Mouse (Mus musculus) forelimb bud, embryonic 11.5 days (tissue): ENCODE results near the gene Tubgcp6.

Source experiments
- DNase-seq: peaks from one replicate; pipeline ENCODE4 v3.0.0-alpha.2; 2012; ENCODE audit warnings: low read depth, low spot score

Gene Tubgcp6

DNA sequence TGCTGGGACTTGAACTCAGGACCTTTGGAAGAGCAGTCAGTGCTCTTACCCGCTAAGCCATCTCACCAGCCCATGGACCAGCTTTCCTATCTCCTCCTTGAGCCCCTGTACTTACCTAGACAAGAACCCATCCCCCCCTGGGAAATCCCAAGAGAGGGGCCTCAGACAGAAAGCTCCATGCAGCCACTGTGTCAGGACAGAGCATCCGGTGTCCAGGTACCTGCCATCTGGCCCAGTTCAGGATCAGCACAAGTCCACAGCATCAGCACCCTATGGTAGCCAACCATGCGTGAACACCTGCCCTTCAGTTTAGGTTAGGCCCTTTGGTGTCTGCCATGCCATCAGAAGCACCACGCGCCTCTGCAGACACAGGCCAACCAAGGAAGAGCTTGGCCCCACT, 58.0 kb downstream of the Tubgcp6 start:
- no peak for DNase-seq

DNA sequence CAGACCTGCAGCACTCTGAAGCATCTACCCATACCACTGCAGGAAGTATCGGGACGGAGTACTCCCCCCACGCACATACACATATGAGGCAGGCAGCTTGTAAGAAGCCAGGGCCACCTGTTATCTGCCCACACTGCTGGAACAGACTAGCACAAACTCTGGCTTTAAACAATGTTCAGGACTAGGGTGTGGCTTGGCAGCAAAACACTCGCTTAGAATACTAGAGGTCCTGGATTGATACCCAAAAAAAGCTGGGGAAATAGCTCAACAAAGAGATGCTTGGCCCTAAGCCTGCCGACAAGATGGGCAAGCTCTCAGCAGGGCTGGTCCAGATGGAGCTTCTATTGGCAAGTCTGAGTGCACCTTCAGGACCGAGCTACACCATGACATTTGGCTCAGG, 59.4 kb downstream of the Tubgcp6 start:
- DNase-seq = no peak

DNA sequence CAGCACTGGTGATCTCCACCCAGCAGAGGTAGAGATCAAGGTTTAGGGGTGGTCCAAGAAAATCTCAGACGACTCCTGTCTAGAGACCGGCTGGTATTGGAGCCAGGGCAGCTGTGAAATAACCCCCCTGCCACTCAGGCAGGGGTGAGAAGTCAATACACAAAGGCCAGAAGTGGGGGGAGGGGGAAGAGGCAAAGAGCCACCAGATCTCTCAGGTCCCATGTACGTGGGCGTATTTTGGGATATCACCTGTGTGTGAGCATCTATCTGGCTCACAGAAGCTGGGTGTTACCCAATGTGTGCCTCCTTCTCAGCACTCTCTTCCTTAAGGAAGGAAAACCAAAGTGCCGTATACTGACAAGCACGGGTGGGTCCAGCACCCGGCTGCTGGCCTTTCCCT, 59.9 kb downstream of the Tubgcp6 start:
- DNase-seq = no peak

DNA sequence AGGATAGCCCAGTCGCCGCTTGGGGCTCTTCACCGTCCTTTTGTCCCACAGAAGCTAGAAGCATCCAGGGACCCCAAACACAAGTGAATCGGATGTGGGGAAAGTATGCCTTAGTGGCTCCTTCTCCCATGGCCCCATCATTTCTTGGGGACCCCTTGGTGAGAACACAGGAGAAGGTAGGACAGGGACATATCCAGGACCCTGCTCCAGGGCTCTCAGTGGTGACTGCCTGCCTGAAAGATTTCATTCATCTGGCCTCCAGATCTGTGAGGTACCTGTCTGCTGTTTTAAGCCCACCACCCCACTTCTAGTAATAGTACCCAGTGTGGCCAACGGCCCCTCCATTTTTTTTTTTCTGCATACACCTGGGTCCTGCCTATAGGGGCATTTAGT, 60.4 kb downstream of the Tubgcp6 start:
- DNase-seq = no peak

DNA sequence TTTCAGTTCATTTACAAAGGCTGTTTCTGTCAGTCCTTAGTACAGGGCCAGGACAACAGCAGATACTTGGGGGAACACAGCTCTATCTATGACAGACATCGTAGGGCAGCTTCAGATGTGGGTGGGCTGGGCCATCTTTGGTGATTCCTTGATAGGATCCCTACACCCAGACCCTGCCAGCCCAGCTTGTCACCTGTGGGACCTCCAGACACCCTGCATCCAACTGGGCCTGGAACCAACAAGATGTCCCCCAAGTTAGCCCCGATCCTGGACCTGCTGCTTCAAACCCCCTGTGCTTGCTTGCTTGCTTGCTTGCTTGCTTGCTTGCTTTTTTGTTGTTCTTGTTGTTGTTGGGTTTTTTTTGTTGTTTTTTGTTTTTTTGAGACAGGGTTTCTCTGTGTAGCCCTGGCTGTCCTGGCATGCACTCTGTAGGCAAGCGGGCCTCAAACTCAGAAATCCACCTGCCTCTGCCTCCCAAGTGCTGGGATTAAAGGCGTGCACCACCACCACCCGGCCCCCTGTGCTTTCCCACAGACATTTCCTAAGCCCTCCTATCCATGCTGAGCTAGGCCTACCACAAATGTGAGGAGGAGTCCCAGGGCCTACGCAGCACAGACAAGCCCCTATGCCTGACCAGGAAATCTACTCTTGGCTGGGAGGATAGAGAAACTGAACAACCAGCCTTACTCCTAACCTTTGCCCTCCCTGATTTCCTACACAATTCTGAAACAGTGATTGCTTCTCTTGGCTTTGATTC, 61.0 kb downstream of the Tubgcp6 start:
- no peak for DNase-seq

DNA sequence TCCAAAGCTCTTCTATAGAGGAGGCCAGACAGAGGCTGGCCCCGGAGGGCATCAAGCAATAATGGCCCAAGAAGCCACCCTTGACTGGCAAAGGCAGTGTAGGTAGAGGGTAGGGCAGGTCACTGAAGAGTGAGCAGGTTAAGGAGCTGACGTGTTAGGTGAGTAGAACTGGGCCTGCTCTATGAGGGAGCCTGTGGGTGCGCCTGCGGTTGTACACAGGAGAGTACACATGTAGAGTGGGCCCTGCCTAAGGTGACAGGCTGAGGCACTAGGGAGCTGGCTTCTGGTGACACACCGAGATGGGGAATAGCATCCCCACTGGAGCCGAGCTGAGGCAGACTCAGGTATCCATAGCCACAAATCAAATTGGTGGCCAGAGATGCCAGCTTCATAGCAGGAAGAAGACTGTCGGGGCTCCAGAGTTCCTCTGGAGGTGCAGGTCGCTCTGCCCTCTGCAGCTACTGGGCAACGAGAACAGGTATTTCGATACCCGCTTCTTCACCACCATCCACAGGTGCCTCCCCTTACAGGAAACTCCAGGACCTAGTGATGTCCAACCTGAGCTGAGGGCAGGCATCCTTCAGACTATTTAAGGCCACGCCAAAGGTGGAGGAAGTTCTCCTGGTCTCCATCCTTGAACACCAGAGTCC, 62.0 kb downstream of the Tubgcp6 start:
- no peak for DNase-seq

DNA sequence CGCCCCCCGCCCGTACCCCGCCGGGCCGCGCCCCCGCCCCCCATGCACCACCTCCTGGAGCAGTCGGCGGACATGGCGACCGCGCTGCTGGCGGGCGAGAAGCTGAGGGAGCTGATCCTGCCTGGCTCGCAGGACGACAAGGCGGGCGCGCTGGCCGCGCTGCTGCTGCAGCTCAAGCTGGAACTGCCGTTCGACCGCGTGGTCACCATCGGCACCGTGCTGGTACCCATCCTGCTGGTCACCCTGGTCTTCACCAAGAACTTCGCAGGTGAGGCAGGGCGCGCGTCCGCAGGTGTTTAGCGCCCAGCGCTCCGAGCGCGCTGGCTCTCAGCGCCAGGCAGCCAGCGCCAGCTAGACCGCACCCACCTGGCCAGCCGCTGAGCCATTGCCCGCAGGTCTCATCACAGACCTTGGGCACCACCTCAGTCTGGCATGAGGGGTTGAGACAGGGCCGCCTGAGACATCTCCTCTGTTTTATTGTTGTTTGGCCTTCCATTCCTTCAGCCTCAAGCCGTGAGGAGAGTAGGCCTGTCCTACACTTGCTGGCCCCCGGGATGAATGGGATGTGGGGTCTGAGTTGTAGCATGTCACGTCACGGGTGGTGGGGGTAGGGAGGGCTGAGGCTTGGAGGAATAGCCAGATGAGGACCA, 62.8 kb downstream of the Tubgcp6 start:
- DNase-seq = peak; percentile 25

DNA sequence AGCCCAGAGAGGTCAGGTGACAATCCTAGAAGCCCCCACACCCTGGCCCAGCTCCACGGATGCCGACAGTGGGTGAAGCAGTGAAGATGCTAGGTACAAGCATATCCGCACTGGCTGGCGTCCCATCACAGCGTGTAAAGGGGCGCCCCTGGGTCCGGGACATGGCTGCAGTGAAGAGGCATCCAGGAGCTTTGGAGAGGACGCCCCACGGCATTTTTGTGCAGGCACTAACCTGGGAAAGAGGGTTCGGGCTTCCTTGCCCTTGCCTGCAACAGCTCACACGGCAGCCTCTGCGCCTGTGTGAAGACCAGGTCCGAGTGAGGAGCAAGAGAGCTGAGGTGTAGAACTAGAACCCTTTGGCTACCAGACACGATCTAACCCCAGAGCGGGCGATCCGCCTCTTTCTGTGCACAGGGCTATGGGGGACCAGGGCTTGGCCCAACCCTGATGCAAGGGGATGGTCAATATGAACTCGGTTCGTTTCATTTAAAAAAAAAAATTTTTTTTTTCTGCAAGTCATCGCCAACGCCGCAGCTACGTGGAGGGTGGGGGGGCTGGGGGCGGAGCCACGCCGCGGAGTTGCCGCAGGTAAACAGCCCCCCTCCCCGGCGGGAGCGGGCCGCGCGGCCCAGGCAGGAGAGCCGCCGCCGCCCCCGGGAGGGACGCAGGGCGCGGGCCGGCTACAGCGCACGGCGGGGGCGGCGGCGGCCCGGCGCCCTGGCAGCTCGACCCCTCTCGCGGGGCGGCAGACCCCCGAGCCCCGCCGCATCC, 63.6 kb downstream of the Tubgcp6 start, which contains the start of gene Panx2:
TSS of gene Panx2 (plus strand) at position 574 of the 771 bp plus-strand sequence.
- peak; percentile 34 for DNase-seq

DNA sequence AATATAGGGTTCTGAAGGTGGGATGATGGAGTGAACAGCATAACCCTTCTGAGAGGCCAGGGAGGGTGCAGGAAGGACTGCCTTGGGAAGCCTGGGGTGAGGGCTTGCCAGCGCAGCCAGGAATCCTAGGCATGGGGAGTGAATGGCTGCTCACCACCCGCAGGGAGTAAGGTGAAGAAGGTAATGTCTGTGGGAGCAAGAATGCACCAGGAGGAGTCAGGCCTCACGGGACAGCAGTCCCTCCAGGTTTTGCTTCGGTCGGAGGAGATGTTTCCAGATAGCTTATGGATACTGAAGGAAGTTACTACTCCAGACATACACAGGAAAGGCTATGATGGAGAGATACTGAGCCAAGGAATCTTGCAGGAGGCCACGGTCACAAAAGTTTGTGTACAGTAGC, 64.2 kb downstream of the Tubgcp6 start:
- DNase-seq = no peak

DNA sequence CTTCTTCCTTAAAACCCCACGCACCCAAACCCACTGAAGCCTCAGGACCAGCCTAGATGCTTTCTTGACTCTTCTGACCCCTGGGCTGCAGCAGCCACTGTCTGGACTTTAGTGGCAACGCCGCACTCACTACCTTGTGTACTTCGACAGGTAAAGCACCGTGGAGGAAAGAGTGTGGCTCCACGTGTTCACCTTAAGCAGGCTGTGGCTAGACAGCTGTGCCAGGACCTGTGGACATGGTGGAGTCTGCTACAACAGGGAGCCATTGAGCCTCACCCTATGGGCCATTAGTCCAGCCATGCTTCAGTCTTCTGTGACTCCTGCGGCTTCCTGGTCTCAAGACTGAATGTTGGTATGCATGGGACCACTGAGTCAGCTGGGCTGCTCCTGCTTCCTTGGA, 68.2 kb downstream of the Tubgcp6 start:
- DNase-seq = no peak
